Mouse (Mus musculus): ENCODE data around the gene Lrrfip2.

GRCm38 (mm10) chr9:111243384-111243783 is 126.0 kb downstream of the Lrrfip2 start:
- TF ChIP-seq CTCF (IDR thresholded peaks at IDR 0.05; ENCODE audit: insufficient read depth, low read length) (no peak), POLR2A (IDR thresholded peaks at IDR 0.05; ENCODE audit: borderline replicate concordance, extremely low read depth, low read depth, low read length) (no peak)

All from lung, adult 2 months (tissue).